Mouse (Mus musculus) E14TG2a.4 (cell line): ENCODE results near the gene Hdac8.

Source experiments
- H3K27me3 ChIP-seq: 2 replicates; pipeline ENCODE4 v1.6.1; 2014; ENCODE audit warnings: low read length, control low read depth; ENCODE audit not compliant: insufficient read depth
- H3K36me3 ChIP-seq: 2 replicates; pipeline ENCODE4 v1.6.1; 2014; ENCODE audit warnings: low read length, control low read depth; ENCODE audit not compliant: insufficient read depth
- H3K4me1 ChIP-seq: replicated peaks from 2 replicates; pipeline ENCODE4 v1.6.1; 2014; ENCODE audit warnings: low read depth, low read length, control low read depth
- H3K4me3 ChIP-seq: replicated peaks from 2 replicates; pipeline ENCODE4 v1.5.1; 2014; ENCODE audit warnings: mild to moderate bottlenecking, low read length
- H3K9me3 ChIP-seq: 2 replicates; pipeline ENCODE4 v1.6.1; 2014; ENCODE audit warnings: low read length, control low read depth
- CTCF ChIP-seq: conservative IDR thresholded peaks from 2 replicates; pipeline ENCODE4 v1.5.1; 2014; ENCODE audit warnings: low read length
- NANOG ChIP-seq: IDR thresholded peaks from 2 replicates; pipeline ENCODE4 v1.6.1; 2014; ENCODE audit warnings: borderline replicate concordance, low read length, mixed read lengths
- POU5F1 ChIP-seq: IDR thresholded peaks from 2 replicates; pipeline ENCODE4 v1.6.1; 2014; ENCODE audit warnings: low read length, borderline replicate concordance

Hdac8 gene

DNA sequence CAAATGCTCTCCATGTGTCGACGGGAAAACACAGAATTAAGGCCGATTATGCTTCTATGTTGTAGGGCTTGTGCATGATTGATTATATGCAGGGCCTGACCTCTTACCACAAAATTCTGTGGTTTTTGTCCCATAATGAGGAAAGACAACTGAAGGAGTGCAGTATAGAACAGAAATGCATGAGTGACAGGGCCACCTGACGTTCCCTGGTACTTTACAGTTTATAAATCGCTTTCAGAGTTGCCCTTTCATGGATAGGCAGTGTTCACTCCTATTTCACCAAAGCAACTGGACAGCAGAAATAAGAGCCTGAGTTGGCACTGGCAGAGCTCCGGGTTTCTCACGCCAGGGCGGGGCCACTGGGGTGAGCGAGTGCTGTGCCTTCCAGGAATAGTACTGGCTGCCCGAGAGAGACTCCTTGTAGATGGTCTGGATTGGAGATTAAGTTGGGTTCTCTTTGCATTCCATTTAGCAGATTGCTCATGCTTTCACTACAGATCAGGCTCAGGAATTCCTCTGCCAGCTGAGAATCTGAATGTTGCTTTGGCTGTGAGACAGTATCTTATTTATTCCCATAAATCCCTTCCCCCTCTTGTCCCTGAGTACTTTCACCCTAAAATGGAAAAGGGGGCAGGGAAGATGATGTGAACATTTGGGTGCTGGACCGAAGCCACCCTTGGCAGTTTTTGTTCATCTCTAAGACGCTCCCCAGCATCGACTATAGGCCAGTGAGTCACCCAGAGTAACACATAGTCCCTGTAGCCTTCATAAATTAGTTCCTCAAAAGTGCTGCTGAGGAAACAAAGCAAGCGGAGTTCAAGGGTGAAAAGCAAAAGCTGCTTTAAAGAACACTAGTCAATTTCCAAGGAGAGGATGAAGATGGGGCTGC is 155.1 kb downstream of the Hdac8 start:
- TF ChIP-seq CTCF (no peak), NANOG (no peak), POU5F1 (no peak)
- no peaks in the 10 kb centered on the region for H3K4me1 ChIP-seq
- no peaks in the 10 kb centered on the region for H3K9me3 ChIP-seq
- H3K4me3 ChIP-seq = no peak overlapping the region
- H3K36me3 ChIP-seq = no peaks in the 10 kb centered on the region
- no peaks in the 10 kb centered on the region for H3K27me3 ChIP-seq

DNA sequence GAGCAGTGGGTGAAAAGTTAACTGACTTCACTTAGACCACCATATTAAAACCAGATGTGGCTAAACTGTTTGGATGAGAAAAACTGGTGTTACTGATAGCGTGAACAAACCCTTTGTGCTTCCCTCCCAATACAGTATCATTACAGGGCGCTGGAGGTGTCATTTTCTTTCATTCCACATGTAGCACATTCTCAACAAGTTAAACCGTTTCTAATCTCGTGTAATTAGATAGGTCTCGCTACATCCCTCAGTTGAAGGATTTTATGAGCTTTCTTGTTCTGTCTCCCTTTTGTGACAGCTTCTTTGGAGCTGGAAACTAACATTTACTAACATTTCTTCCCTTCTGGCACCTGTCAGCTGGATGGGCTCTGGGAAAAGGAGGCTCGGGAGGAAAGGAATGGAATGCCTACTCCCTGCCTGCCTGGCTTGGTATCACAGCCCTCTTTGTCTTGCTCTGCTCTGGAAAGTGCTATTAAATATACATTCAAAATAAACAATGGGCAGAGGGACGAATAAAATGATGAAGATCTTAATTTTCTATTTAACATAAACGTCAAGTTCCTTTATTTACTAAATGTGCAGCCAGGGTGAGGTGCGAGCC is 156.2 kb downstream of the Hdac8 start:
- TF ChIP-seq POU5F1 (no peak), NANOG (no peak), CTCF (no peak)
- Histone ChIP-seq H3K4me3 (no peak overlapping the region), H3K9me3 (no peaks in the 10 kb centered on the region), H3K36me3 (no peaks in the 10 kb centered on the region), H3K27me3 (no peaks in the 10 kb centered on the region), H3K4me1 (no peaks in the 10 kb centered on the region)

DNA sequence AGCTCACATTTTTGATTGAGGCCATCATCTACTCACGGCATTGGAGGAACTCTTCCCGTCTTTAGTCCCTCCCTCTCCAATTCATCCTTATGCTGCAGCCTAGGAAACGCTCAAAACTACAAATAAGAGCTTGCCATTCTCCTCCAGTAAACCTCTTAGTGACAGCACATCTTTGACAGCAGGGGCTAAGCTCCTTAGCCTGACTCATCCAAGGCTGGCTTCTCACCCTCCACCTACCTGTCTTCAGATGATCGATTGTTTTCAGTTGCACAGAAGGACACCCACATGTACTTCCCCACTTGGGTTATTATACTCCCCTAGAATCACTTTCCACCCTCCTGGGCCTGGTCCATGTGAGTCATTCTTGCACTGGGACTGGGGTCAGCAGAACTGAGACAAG is 163.5 kb downstream of the Hdac8 start:
- Histone ChIP-seq H3K4me3 (no peak overlapping the region), H3K9me3 (no peaks in the 10 kb centered on the region), H3K27me3 (no peaks in the 10 kb centered on the region), H3K4me1 (no peaks in the 10 kb centered on the region), H3K36me3 (no peaks in the 10 kb centered on the region)
- TF ChIP-seq CTCF = no peak
- TF ChIP-seq POU5F1 = no peak
- TF ChIP-seq NANOG = no peak

DNA sequence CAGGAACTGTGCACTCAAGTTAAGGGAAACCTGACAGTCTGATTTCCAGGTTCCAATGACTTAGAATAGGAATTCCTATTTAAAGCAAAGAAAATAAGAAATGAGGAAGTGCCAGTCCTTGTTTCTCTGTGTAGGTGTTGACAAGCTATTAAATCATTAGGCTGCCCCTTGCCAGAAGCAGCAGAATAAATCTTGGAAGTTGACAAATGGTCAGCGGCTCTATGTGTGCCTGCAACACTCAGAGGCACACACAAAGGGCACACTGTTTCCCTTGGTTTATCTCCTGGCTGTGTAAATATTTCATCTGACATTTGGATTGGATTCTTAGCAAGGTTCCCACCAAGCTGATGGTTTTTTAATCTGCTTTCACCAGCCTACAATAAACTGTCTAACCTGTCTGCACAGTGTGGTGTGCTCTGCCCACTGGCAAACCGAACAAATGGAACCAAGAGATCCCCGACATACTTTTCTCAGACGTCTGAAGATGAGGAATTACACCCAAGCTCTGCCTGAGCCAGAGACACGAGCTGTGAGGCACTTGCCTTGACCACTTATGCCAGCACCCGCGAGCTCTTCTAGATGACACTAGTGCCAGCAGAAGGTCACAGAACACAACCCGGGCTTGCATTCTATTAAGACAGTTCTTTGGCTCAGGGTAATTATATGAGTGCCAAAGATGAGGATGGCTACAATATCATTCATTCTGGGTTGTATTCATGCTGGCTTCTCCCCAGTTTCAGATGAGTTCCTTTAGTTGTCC is 165.6 kb downstream of the Hdac8 start:
- H3K27me3 ChIP-seq = no peaks in the 10 kb centered on the region
- H3K4me3 ChIP-seq = no peak overlapping the region
- H3K4me1 ChIP-seq = no peaks in the 10 kb centered on the region
- TF ChIP-seq POU5F1 (no peak), CTCF (no peak), NANOG (no peak)
- no peaks in the 10 kb centered on the region for H3K9me3 ChIP-seq
- no peaks in the 10 kb centered on the region for H3K36me3 ChIP-seq

DNA sequence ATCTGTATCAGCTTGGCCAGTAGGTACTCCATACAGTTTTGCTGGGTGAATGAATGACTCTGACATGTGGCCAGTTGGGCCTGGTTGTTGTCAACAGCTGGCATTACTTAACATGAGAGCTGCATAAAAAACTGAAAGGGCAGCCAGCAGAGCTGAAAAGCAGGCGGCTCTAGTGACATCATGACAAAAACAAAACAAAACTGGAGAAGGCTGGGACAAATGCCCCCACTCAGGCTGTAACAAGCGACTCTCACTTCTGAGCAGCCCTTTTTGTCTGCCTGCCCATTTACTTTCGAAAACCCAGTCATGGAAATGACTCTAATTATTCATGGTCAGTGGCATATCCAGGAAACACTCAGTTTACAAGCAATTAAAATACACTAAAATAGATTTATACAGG is 185.5 kb downstream of the Hdac8 start:
- TF ChIP-seq NANOG (no peak), CTCF (no peak), POU5F1 (no peak)
- Histone ChIP-seq H3K4me1 (no peaks in the 10 kb centered on the region), H3K4me3 (no peak overlapping the region), H3K27me3 (no peaks in the 10 kb centered on the region), H3K36me3 (no peaks in the 10 kb centered on the region), H3K9me3 (no peaks in the 10 kb centered on the region)

DNA sequence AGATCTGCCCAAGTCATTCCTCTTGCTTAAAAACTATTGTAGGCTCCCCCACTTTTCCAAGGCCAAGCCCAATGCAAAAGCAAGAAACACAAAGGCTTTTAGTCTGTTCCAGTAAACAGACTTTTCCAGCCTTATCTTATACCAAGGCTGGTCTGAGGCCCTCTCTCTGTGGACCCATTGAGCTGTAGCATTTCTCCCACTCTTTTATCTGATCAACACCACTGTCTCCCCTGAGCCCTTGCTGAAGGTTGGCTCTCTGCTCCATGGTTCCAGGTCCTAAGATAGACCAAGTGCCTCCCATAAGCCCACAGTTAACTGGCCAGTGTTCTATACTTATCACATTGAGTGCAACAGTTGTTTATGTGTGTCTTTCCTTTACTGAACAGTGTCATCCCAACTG is 185.9 kb downstream of the Hdac8 start:
- Histone ChIP-seq H3K9me3 (no peaks in the 10 kb centered on the region), H3K36me3 (no peaks in the 10 kb centered on the region), H3K27me3 (no peaks in the 10 kb centered on the region), H3K4me1 (no peaks in the 10 kb centered on the region), H3K4me3 (no peak overlapping the region)
- TF ChIP-seq POU5F1 (no peak), NANOG (no peak), CTCF (no peak)

DNA sequence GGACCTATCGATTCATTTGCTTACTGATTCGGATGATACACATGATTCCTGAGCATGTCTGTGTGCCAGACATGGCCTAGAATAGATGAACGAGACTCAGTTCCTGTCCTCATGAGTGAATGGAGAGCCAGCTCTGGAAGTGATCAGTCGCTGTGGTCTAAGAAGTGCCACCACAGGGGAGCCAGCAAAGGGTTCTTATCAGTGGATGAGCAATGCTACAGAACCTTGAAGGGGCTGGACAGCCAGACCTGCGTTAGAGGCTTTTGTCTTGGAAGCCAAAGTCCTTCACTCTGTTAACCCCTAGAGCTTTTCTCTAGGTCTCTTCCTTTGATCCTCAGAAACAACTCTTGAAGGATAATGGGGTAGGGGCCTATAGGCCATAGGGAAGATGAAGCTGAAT is 186.4 kb downstream of the Hdac8 start:
- TF ChIP-seq POU5F1 (no peak), CTCF (no peak), NANOG (no peak)
- Histone ChIP-seq H3K27me3 (no peaks in the 10 kb centered on the region), H3K4me1 (no peaks in the 10 kb centered on the region), H3K9me3 (no peaks in the 10 kb centered on the region), H3K36me3 (no peaks in the 10 kb centered on the region), H3K4me3 (no peak overlapping the region)

DNA sequence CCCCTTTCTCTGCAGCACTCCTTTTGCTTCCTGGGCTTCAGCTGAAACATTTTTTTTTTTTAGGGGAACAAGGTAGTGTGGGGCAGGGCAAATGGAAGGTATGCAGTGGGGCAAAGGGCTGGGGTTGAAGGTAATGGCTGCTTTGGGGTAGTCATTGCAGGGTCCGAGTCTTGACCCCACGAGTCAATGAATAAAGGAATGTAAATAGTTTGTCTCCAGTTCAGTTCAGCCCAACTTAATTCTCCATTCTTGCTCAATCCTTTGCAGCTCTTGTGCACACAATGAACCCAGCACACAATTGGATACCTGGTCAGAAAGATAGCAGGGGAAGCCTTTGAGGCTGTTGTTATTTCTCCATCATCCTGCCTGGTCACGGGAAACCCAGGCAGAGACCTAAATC is 194.0 kb downstream of the Hdac8 start:
- Histone ChIP-seq H3K4me1 (peaks cover under 1% of the 10 kb centered on the region), H3K9me3 (no peaks in the 10 kb centered on the region), H3K27me3 (no peaks in the 10 kb centered on the region), H3K4me3 (no peak overlapping the region), H3K36me3 (no peaks in the 10 kb centered on the region)
- no peak for TF ChIP-seq CTCF
- TF ChIP-seq POU5F1 = no peak
- TF ChIP-seq NANOG = no peak
